Mouse (Mus musculus) lung, embryonic 14.5 days (tissue): ENCODE data around the gene Gm5142. TPM values are rescaled to one million over a fixed set of nuclear protein-coding genes. Genes with fewer than 3 reads are reported as not detected.

Experiments used
- ATAC-seq: fragments of 200-750 bp; cut with Nextera tagmentation; 2 replicates; pipeline ENCODE4 v1.8.0; 2017; ENCODE audit warnings: mild to moderate bottlenecking, moderate TSS enrichment, moderate library complexity; ENCODE audit not compliant: insufficient read depth
- DNase-seq: peaks from one replicate; pipeline ENCODE4 v3.0.0-alpha.2; 2015
- H3K27ac ChIP-seq: fragments of 300-500 bp; sonication (generic); 2 replicates; pipeline ENCODE4 v1.5.1; 2014; ENCODE audit warnings: low read depth, mild to moderate bottlenecking, moderate library complexity
- H3K27me3 ChIP-seq: fragments of 300-500 bp; sonication (generic); 2 replicates; pipeline ENCODE4 v1.6.1; 2014; ENCODE audit warnings: low read length, control low read depth; ENCODE audit not compliant: insufficient read depth
- H3K36me3 ChIP-seq: fragments of 300-500 bp; sonication (generic); 2 replicates; pipeline ENCODE4 v1.6.1; 2014; ENCODE audit warnings: control low read depth; ENCODE audit not compliant: insufficient read depth
- H3K4me1 ChIP-seq: fragments of 300-500 bp; sonication (generic); 2 replicates; pipeline ENCODE4 v1.6.1; 2014; ENCODE audit warnings: antibody characterized with exemption, control low read depth; ENCODE audit not compliant: insufficient read depth
- H3K4me2 ChIP-seq: fragments of 300-500 bp; sonication (generic); 2 replicates; pipeline ENCODE4 v1.6.1; 2014; ENCODE audit warnings: mild to moderate bottlenecking
- H3K4me3 ChIP-seq: fragments of 300-500 bp; sonication (generic); 2 replicates; pipeline ENCODE4 v1.5.1; 2014; ENCODE audit warnings: low read depth, low read length
- H3K9ac ChIP-seq: fragments of 300-500 bp; sonication (generic); 2 replicates; pipeline ENCODE4 v1.6.1; 2014
- H3K9me3 ChIP-seq: fragments of 300-500 bp; sonication (generic); 2 replicates; pipeline ENCODE4 v1.6.1; 2016; ENCODE audit warnings: low read depth, low read length, control low read depth
- CTCF ChIP-seq: IDR thresholded peaks from 2 replicates; pipeline ENCODE4 v1.5.1; 2016; ENCODE audit warnings: antibody characterized with exemption, low read depth
- WGBS: fragments of 180-500 bp; shearing (Covaris S2); extraction: QIAGEN DNeasy Blood & Tissue Kit; methylation state at CpG from one replicate; pipeline ENCODE4 v1.1.7; 2014; 5-methylcytosine and 5-hydroxymethylcytosine counted together
- polyA plus RNA-seq: library from polyadenylated mRNA; unstranded; fragments of >200 nt; fragmentation: Nextera tagmentation; extraction: Ambion mirVana; gene quantifications from 2 replicates; pipeline ENCODE4 v1.2.1, GENCODE M21; 2014

Gm5142 gene
- polyA plus RNA-seq: not detected in 2 replicates

DNA sequence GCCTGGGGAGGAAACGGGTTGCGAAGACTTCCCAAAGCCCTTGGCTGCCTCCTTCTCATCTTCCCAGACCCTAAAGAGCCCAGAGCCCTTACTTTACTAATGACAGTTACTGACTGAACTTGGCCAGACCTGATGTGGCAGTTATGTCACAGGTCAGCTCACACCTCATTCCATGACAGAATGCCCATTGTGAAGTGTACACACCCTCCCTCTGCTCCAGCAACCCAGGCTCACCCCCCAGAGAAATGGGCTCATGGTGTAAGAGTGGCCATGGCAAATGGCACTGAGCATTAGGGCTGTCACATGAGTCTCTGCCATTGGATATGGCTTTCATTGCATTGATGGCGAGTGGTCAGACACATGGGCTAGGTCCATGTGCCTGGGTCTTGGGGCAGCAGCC is at the start of gene Gm5142:
Gene Gm5142 (minus strand): TSS at position 101 of the 400 bp plus-strand sequence.
- no peak within 1 kb of the TSS for H3K27ac ChIP-seq
- H3K9me3 ChIP-seq: no peaks in the 10 kb centered on the region
- no peaks in the 10 kb centered on the region for H3K4me1 ChIP-seq
- TF ChIP-seq CTCF: no peak
- no peak within 1 kb of the TSS for H3K4me3 ChIP-seq
- ATAC-seq (no peak), DNase-seq (no peak)
- no peaks in the 10 kb centered on the region for H3K36me3 ChIP-seq
- no peak within 1 kb of the TSS for H3K4me2 ChIP-seq
- 82% methylated on average over 3 of the region's 3 CpGs for WGBS
- H3K9ac ChIP-seq: no peak within 1 kb of the TSS
- H3K27me3 ChIP-seq: no peaks in the 10 kb centered on the region

DNA sequence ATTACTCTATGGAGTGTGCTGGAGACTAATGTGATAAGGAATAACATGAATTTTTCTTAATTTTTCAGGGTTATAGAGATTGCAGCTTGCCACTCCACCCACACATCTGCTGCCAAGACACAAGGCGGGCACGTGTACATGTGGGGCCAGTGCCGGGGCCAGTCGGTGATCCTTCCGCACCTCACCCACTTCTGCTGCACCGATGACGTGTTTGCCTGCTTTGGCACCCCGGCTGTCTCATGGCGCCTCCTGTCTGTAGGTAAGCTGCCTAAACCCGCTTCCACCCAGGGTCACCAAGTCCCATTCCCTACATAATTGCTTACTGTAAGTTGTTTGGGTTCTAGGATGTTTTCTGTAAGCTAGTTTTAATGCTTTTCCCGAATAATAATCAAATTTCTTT is 47.7 kb upstream of the Gm5142 start:
- Histone ChIP-seq H3K4me1 (no peaks in the 10 kb centered on the region), H3K4me3 (no peak overlapping the region), H3K9ac (no peak overlapping the region), H3K9me3 (no peaks in the 10 kb centered on the region), H3K36me3 (peaks cover 87% of the 10 kb centered on the region), H3K27ac (no peak overlapping the region), H3K4me2 (no peak overlapping the region), H3K27me3 (no peaks in the 10 kb centered on the region)
- 94% methylated on average over 11 of the region's 11 CpGs for WGBS
- no peak for TF ChIP-seq CTCF
- DNase-seq (no peak), ATAC-seq (no peak)

DNA sequence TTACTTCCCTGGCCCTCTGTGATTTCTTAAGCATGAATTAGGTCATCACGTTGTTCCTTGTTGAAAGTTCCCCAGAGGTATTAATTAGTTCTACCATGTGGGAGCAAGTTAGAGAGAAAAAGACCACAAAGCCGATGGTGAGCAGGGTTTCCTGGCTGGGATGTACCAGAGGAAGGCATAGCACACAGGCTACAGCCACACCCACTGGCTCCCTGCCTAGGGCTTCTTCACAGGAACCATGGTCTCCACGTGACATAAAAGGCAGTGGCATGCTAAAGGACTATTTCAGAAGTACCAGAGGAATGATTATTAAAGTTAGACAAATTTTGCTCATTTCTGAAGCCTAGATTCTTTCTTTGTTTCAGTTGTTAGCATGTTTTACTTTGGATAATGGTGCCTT is 40.7 kb upstream of the Gm5142 start:
- no peak overlapping the region for H3K4me3 ChIP-seq
- ATAC-seq: no peak
- H3K27ac ChIP-seq: no peak overlapping the region
- H3K27me3 ChIP-seq: no peaks in the 10 kb centered on the region
- TF ChIP-seq CTCF: no peak
- DNase-seq: no peak
- no peak overlapping the region for H3K9ac ChIP-seq
- WGBS: 81% methylated on average over 3 of the region's 3 CpGs
- no peaks in the 10 kb centered on the region for H3K9me3 ChIP-seq
- H3K4me1 ChIP-seq: no peaks in the 10 kb centered on the region
- H3K36me3 ChIP-seq: peaks cover 72% of the 10 kb centered on the region
- H3K4me2 ChIP-seq: no peak overlapping the region

DNA sequence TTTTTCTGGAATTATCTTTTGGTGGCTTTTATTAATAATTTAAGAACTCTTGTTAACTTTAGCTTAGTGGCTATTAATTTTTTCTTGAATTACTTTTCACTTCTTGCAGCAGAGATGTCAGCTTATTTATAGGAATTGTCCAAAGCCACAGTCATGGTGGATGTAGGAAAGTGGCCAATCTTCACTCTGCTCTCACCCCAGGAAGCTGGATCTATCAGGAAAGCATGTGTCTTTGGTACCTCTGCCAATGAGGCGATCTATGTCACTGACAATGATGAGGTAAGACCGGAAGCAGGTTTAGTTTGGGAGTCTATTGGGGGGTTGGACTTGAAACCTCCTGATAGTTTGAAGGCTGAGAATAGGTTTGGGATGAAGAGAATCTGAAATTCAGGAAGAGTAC is 31.3 kb upstream of the Gm5142 start:
- Histone ChIP-seq H3K4me2 (no peak overlapping the region), H3K36me3 (peaks cover 25% of the 10 kb centered on the region), H3K9ac (no peak overlapping the region), H3K27me3 (no peaks in the 10 kb centered on the region), H3K27ac (no peak overlapping the region), H3K4me1 (no peaks in the 10 kb centered on the region), H3K4me3 (no peak overlapping the region), H3K9me3 (no peaks in the 10 kb centered on the region)
- WGBS: 91% methylated on average over 2 of the region's 2 CpGs
- TF ChIP-seq CTCF: no peak
- ATAC-seq (no peak), DNase-seq (no peak)

DNA sequence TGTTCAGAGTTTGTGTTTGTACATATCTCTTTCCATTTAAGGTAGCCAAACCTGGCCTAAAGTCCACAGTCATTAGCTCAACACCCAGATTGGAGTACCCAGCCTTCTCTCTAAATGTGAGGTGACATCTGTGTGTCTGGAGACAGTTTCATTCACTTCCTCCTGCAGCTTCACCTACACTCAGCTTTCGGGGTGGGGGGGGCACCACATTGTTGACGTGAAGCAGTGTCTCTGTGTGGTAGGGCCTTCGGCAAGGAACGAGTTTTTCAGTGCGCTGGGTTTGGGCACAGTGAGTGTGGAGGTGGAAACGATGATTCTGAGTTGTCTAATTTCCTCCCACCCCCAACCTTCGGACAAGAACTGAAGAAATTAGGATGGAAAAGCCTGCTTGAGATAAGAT is 30.5 kb upstream of the Gm5142 start:
- no peak for TF ChIP-seq CTCF
- H3K4me1 ChIP-seq: 0 out of 2 replicates have a peak, but pooled peaks cover 3% of the 10 kb centered on the region
- H3K9me3 ChIP-seq: no peaks in the 10 kb centered on the region
- DNase-seq: no peak
- no peak overlapping the region for H3K27ac ChIP-seq
- no peak for ATAC-seq
- H3K9ac ChIP-seq: no peak overlapping the region
- H3K4me3 ChIP-seq: no peak overlapping the region
- 76% methylated on average over 7 of the region's 7 CpGs for WGBS
- H3K36me3 ChIP-seq: peaks cover 17% of the 10 kb centered on the region
- no peaks in the 10 kb centered on the region for H3K27me3 ChIP-seq
- no peak overlapping the region for H3K4me2 ChIP-seq

DNA sequence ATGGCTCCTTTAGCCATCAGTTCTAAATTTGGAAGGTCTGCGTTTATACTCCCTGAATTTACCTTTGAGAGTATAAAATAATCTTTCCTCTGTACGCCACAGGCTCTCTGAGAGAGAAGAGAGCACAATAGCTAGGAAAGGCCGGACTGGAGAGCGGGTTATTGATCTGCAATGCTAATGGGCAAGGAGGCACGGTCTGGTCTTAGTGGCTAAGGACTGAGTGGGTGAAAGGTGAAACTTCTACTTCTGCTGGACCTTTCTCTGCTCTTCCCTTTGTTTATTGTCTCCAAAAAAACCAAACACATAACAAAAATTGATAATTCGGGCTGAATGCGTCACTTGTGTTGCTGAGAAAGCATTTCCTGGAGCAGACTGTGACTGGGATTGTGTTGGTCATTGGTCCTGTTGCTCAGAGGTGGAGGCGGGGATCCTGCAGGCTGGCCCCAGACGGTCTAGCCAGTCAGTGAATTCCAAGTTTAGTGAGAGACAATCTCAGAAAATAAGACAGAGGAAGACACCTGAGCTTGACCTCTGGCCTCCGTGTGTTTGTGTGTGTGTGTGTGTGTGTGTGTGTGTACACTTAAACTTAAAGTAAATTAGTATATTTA is 27.5 kb upstream of the Gm5142 start:
- Histone ChIP-seq H3K4me3 (no peak overlapping the region), H3K27ac (no peak overlapping the region), H3K9me3 (no peaks in the 10 kb centered on the region), H3K4me2 (no peak overlapping the region), H3K9ac (no peak overlapping the region), H3K4me1 (peaks cover 8% of the 10 kb centered on the region; the same call in 1 of the 2 replicates), H3K27me3 (no peaks in the 10 kb centered on the region), H3K36me3 (0 out of 2 replicates have a peak, but pooled peaks cover 2% of the 10 kb centered on the region)
- no peak for DNase-seq
- TF ChIP-seq CTCF: no peak
- 63% methylated on average over 10 of the region's 10 CpGs for WGBS
- ATAC-seq: no peak

DNA sequence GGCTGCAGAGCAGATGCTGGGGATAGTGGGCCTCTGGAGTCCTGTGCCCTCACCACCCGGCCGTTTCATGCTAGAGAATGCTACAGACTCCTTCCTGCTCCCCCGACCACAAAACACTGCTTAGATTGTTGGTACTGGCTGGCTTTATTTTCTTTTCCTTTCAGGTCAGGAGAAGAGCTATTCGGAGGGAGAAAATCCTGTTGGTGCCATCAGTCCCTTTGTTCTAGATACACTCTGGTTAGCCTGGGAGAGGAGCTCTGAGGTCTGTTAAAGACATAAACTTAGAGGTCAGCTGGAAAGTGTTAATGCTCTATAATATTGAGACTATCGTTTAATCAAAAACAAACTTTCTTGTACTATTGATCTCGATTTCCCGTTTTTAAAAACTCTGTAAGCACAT is 26.9 kb upstream of the Gm5142 start:
- H3K27ac ChIP-seq: no peak overlapping the region
- H3K9me3 ChIP-seq: no peaks in the 10 kb centered on the region
- H3K27me3 ChIP-seq: no peaks in the 10 kb centered on the region
- H3K9ac ChIP-seq: no peak overlapping the region
- peaks cover 8% of the 10 kb centered on the region; the same call in 1 of the 2 replicates for H3K4me1 ChIP-seq
- 29% methylated on average over 7 of the region's 7 CpGs for WGBS
- no peak for DNase-seq
- no peak for ATAC-seq
- no peak for TF ChIP-seq CTCF
- no peak overlapping the region for H3K4me2 ChIP-seq
- no peak overlapping the region for H3K4me3 ChIP-seq
- H3K36me3 ChIP-seq: no peaks in the 10 kb centered on the region
